Mouse (Mus musculus): ENCODE results near the gene Tacc2. TPM values are rescaled to one million over a fixed set of nuclear protein-coding genes. Genes with fewer than 3 reads are reported as not detected.

The Tacc2 gene
- polyA plus RNA-seq, 1 experiment from 2014 or later = 35.2 TPM

GRCm38 (mm10) chr7:130719931-130720598, 142.8 kb downstream of the Tacc2 start:
- H3K4me1 ChIP-seq (ENCODE audit: control insufficient read depth, insufficient read depth, low read length) = peaks cover 12% of the 10 kb centered on the region; the same call in 1 of the 2 replicates
- no peak overlapping the region for H3K4me3 ChIP-seq (ENCODE audit: low read depth, low read length)
- 0 out of 2 replicates have a peak overlapping the region, but pooled peaks have one; percentile 10 for H3K4me2 ChIP-seq (replicated peaks; ENCODE audit: low read depth, low read length)
- H3K9ac ChIP-seq (replicated peaks; ENCODE audit: low read depth, low read length) = 0 out of 2 replicates have a peak overlapping the region, but pooled peaks have one; percentile 14
- H3K9me3 ChIP-seq (ENCODE audit: control insufficient read depth, low read depth, low read length) = no peaks in the 10 kb centered on the region
- 42% methylated on average over 16 of the region's 16 CpGs for WGBS
- H3K27ac ChIP-seq (ENCODE audit: low read length) = peak overlapping the region; percentile 75
- no peaks in the 10 kb centered on the region for H3K27me3 ChIP-seq (ENCODE audit: control insufficient read depth, insufficient read depth, low read length)
- ATAC-seq (ENCODE audit: insufficient number of reproducible peaks, insufficient read depth, low FRiP score, low read depth) = no peak
- no peaks in the 10 kb centered on the region; the same call in 1 of the 2 replicates for H3K36me3 ChIP-seq (ENCODE audit: control insufficient read depth, insufficient read depth, low read length)

GRCm38 (mm10) chr7:130720646-130721335, 143.6 kb downstream of the Tacc2 start:
- H3K27ac ChIP-seq (ENCODE audit: low read length) = no peak overlapping the region; the same call in 1 of the 2 replicates
- H3K9me3 ChIP-seq (ENCODE audit: control insufficient read depth, low read depth, low read length) = no peaks in the 10 kb centered on the region
- no peaks in the 10 kb centered on the region; the same call in 1 of the 2 replicates for H3K36me3 ChIP-seq (ENCODE audit: control insufficient read depth, insufficient read depth, low read length)
- no peak overlapping the region for H3K4me2 ChIP-seq (replicated peaks; ENCODE audit: low read depth, low read length)
- 56% methylated on average over 9 of the region's 9 CpGs for WGBS
- no peak overlapping the region for H3K9ac ChIP-seq (replicated peaks; ENCODE audit: low read depth, low read length)
- H3K4me3 ChIP-seq (ENCODE audit: low read depth, low read length) = no peak overlapping the region
- peaks cover 12% of the 10 kb centered on the region; the same call in 1 of the 2 replicates for H3K4me1 ChIP-seq (ENCODE audit: control insufficient read depth, insufficient read depth, low read length)
- no peaks in the 10 kb centered on the region for H3K27me3 ChIP-seq (ENCODE audit: control insufficient read depth, insufficient read depth, low read length)
- ATAC-seq (ENCODE audit: insufficient number of reproducible peaks, insufficient read depth, low FRiP score, low read depth) = no peak

GRCm38 (mm10) chr7:130726185-130726584, 148.9 kb downstream of the Tacc2 start:
- no peak overlapping the region for H3K9ac ChIP-seq (replicated peaks; ENCODE audit: low read depth, low read length)
- H3K4me3 ChIP-seq (ENCODE audit: low read depth, low read length) = no peak overlapping the region
- WGBS = 73% methylated on average over 3 of the region's 3 CpGs
- H3K4me1 ChIP-seq (ENCODE audit: control insufficient read depth, insufficient read depth, low read length) = peaks cover 10% of the 10 kb centered on the region; the same call in 1 of the 2 replicates
- H3K27ac ChIP-seq (ENCODE audit: low read length) = no peak overlapping the region
- H3K27me3 ChIP-seq (ENCODE audit: control insufficient read depth, insufficient read depth, low read length) = no peaks in the 10 kb centered on the region
- no peak overlapping the region for H3K4me2 ChIP-seq (replicated peaks; ENCODE audit: low read depth, low read length)
- no peaks in the 10 kb centered on the region for H3K9me3 ChIP-seq (ENCODE audit: control insufficient read depth, low read depth, low read length)
- H3K36me3 ChIP-seq (ENCODE audit: control insufficient read depth, insufficient read depth, low read length) = peaks cover 19% of the 10 kb centered on the region; the same call in 1 of the 2 replicates
- ATAC-seq (ENCODE audit: insufficient number of reproducible peaks, insufficient read depth, low FRiP score, low read depth) = no peak

- no peaks in the 10 kb centered on the region for H3K9me3 ChIP-seq (ENCODE audit: control insufficient read depth, low read depth, low read length)
- no peaks in the 10 kb centered on the region for H3K27me3 ChIP-seq (ENCODE audit: control insufficient read depth, insufficient read depth, low read length)
- 50% methylated on average over 8 of the region's 8 CpGs for WGBS
- no peak overlapping the region for H3K9ac ChIP-seq (replicated peaks; ENCODE audit: low read depth, low read length)
- H3K4me1 ChIP-seq (ENCODE audit: control insufficient read depth, insufficient read depth, low read length) = peaks cover 10% of the 10 kb centered on the region; the same call in 1 of the 2 replicates
- H3K36me3 ChIP-seq (ENCODE audit: control insufficient read depth, insufficient read depth, low read length) = peaks cover 20% of the 10 kb centered on the region; the same call in 1 of the 2 replicates
- no peak overlapping the region for H3K27ac ChIP-seq (ENCODE audit: low read length)
- no peak overlapping the region for H3K4me2 ChIP-seq (replicated peaks; ENCODE audit: low read depth, low read length)
- 0 out of 2 replicates have a peak, but pooled peaks have one; percentile 42 for ATAC-seq (ENCODE audit: insufficient number of reproducible peaks, insufficient read depth, low FRiP score, low read depth)
- no peak overlapping the region for H3K4me3 ChIP-seq (ENCODE audit: low read depth, low read length)
Observed at GRCm38 (mm10) chr7:130726724-130727422, 149.6 kb downstream of the Tacc2 start.

GRCm38 (mm10) chr7:130727560-130727959, 150.3 kb downstream of the Tacc2 start:
- H3K4me2 ChIP-seq (replicated peaks; ENCODE audit: low read depth, low read length) = no peak overlapping the region
- no peak overlapping the region for H3K27ac ChIP-seq (ENCODE audit: low read length)

GRCm38 (mm10) chr7:130731792-130732191, 154.6 kb downstream of the Tacc2 start:
- Histone ChIP-seq H3K4me1 (ENCODE audit: control insufficient read depth, insufficient read depth, low read length) (peaks cover 6% of the 10 kb centered on the region; the same call in 1 of the 2 replicates), H3K9ac (replicated peaks; ENCODE audit: low read depth, low read length) (no peak overlapping the region), H3K36me3 (ENCODE audit: control insufficient read depth, insufficient read depth, low read length) (peaks cover 29% of the 10 kb centered on the region), H3K27me3 (ENCODE audit: control insufficient read depth, insufficient read depth, low read length) (no peaks in the 10 kb centered on the region), H3K9me3 (ENCODE audit: control insufficient read depth, low read depth, low read length) (no peaks in the 10 kb centered on the region), H3K4me2 (replicated peaks; ENCODE audit: low read depth, low read length) (no peak overlapping the region), H3K27ac (ENCODE audit: low read length) (no peak overlapping the region), H3K4me3 (ENCODE audit: low read depth, low read length) (no peak overlapping the region)
- no peak for ATAC-seq (ENCODE audit: insufficient number of reproducible peaks, insufficient read depth, low FRiP score, low read depth)
- 81% methylated on average over 7 of the region's 7 CpGs for WGBS

More at GRCm38 (mm10) chr7:130727560-130727959, 150.3 kb downstream of the Tacc2 start:
- H3K9me3 ChIP-seq (ENCODE audit: control insufficient read depth, low read depth, low read length) = no peaks in the 10 kb centered on the region
- H3K27me3 ChIP-seq (ENCODE audit: control insufficient read depth, insufficient read depth, low read length) = no peaks in the 10 kb centered on the region
- WGBS = 88% methylated on average over 4 of the region's 4 CpGs
- no peak overlapping the region for H3K9ac ChIP-seq (replicated peaks; ENCODE audit: low read depth, low read length)
- peaks cover 20% of the 10 kb centered on the region; the same call in 1 of the 2 replicates for H3K36me3 ChIP-seq (ENCODE audit: control insufficient read depth, insufficient read depth, low read length)
- H3K4me1 ChIP-seq (ENCODE audit: control insufficient read depth, insufficient read depth, low read length) = peaks cover 10% of the 10 kb centered on the region; the same call in 1 of the 2 replicates
- no peak for ATAC-seq (ENCODE audit: insufficient number of reproducible peaks, insufficient read depth, low FRiP score, low read depth)
- H3K4me3 ChIP-seq (ENCODE audit: low read depth, low read length) = no peak overlapping the region

- H3K27ac ChIP-seq (ENCODE audit: low read length) = no peak overlapping the region
- H3K4me3 ChIP-seq (ENCODE audit: low read depth, low read length) = no peak overlapping the region
- no peak overlapping the region for H3K9ac ChIP-seq (replicated peaks; ENCODE audit: low read depth, low read length)
- no peak overlapping the region for H3K4me2 ChIP-seq (replicated peaks; ENCODE audit: low read depth, low read length)
- no peaks in the 10 kb centered on the region for H3K9me3 ChIP-seq (ENCODE audit: control insufficient read depth, low read depth, low read length)
- peaks cover 29% of the 10 kb centered on the region for H3K36me3 ChIP-seq (ENCODE audit: control insufficient read depth, insufficient read depth, low read length)
- no peaks in the 10 kb centered on the region for H3K27me3 ChIP-seq (ENCODE audit: control insufficient read depth, insufficient read depth, low read length)
- ATAC-seq (ENCODE audit: insufficient number of reproducible peaks, insufficient read depth, low FRiP score, low read depth) = no peak
- WGBS = 71% methylated on average over 6 of the region's 6 CpGs
- H3K4me1 ChIP-seq (ENCODE audit: control insufficient read depth, insufficient read depth, low read length) = no peaks in the 10 kb centered on the region
Observed at GRCm38 (mm10) chr7:130732908-130733307, 155.7 kb downstream of the Tacc2 start.

- H3K4me3 ChIP-seq (ENCODE audit: low read depth, low read length) = no peak overlapping the region
- no peak overlapping the region for H3K27ac ChIP-seq (ENCODE audit: low read length)
- H3K9me3 ChIP-seq (ENCODE audit: control insufficient read depth, low read depth, low read length) = no peaks in the 10 kb centered on the region
- no peaks in the 10 kb centered on the region for H3K27me3 ChIP-seq (ENCODE audit: control insufficient read depth, insufficient read depth, low read length)
- H3K4me1 ChIP-seq (ENCODE audit: control insufficient read depth, insufficient read depth, low read length) = no peaks in the 10 kb centered on the region
- H3K4me2 ChIP-seq (replicated peaks; ENCODE audit: low read depth, low read length) = no peak overlapping the region
- 91% methylated on average over 8 of the region's 8 CpGs for WGBS
- ATAC-seq (ENCODE audit: insufficient number of reproducible peaks, insufficient read depth, low FRiP score, low read depth) = no peak
- H3K36me3 ChIP-seq (ENCODE audit: control insufficient read depth, insufficient read depth, low read length) = peaks cover 27% of the 10 kb centered on the region
- no peak overlapping the region for H3K9ac ChIP-seq (replicated peaks; ENCODE audit: low read depth, low read length)
Observed at GRCm38 (mm10) chr7:130733423-130733822, 156.2 kb downstream of the Tacc2 start.

Data from stomach, embryonic 14.5 days (tissue).